Mouse (Mus musculus) liver, adult 2 months (tissue): ENCODE results near the gene Myo1h.

Experiments used
- CTCF ChIP-seq: fragments of 200-500 bp; IDR thresholded peaks from 2 replicates; pipeline ENCODE4 v1.5.1; 2011; ENCODE audit warnings: low read depth, low read length, control low read depth
- POLR2A ChIP-seq: fragments of 200-500 bp; IDR thresholded peaks from 2 replicates; pipeline ENCODE4 v1.6.1; 2011; ENCODE audit warnings: low read length, control low read depth; ENCODE audit not compliant: insufficient read depth; ENCODE audit errors: extremely low read depth

DNA sequence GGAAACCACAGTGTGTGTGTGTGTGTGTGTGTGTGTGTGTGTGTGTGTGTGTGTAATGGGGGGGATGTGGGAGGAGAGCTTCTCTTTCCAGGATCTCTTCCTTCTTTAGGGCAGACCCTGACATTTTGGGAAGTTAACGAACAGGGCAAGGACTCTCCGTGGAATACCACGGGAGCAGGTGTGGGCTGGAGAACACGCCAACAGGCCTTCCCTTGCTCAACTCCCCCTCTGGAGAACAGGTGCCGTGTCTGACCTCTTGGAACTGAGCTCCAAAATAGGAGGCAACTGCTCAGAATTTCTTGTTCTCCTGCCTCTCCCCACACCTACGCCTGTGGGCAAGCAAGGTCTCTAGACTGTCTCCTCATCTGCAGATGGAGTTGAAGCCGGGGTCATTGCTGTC lies 19.5 kb upstream of the Myo1h start:
- no peak for TF ChIP-seq CTCF
- no peak for TF ChIP-seq POLR2A
